Mouse (Mus musculus) heart, postnatal 0 days (tissue): ENCODE data around the gene Pde2a.

Experiments
- CTCF ChIP-seq: IDR thresholded peaks from 2 replicates; pipeline ENCODE4 v1.5.1; 2016; ENCODE audit warnings: antibody characterized with exemption, control low read depth, low read depth
- EP300 ChIP-seq: IDR thresholded peaks from 2 replicates; pipeline ENCODE4 v1.6.1; 2016; ENCODE audit warnings: antibody characterized with exemption, low read depth

DNA sequence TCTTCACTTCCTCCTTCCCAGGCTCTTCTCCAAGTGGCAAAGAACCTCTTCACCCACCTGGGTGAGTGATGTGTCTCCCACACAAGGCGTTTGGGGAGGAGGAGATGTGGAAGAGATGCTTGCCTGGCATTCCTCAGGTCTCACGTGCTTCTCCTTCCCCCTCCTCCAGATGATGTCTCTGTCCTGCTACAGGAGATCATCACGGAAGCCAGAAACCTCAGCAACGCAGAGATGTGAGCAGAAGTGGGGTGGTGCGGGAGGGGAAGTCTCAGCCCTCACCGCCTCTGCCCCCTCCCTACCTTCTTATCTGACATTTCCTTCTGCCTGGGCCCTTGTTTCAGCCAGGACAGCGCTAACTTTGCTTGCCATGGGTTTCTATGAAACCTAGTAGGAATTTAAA lies 82.3 kb downstream of the Pde2a start:
- TF ChIP-seq CTCF (no peak), EP300 (no peak)
